Comparison of ENCODE assay signal across 8 mouse cellular contexts in genomic region chr5:33018189-33018560, GRCm38 (mm10). TPM values are rescaled to one million over a fixed set of nuclear protein-coding genes. Genes with fewer than 3 reads are reported as not detected.
DNase-seq lines count a peak whose midpoint lies in the region; ATAC-seq and TF ChIP-seq lines count a peak whose summit lies in the region.

No protein-coding gene starts in this region.

- no peaks in the 10 kb centered on the region for H3K9me3 ChIP-seq in forebrain, embryonic 14.5 days (replicated peaks; ENCODE audit: control insufficient read depth, low read length)
- no peaks in the 10 kb centered on the region for H3K9me3 ChIP-seq in liver, postnatal 0 days (ENCODE audit: low read length)

- H3K27ac ChIP-seq in forebrain, embryonic 14.5 days (ENCODE audit: low read depth, low read length), result peak overlapping the region; percentile 99
- peak overlapping the region; percentile 98 for H3K27ac ChIP-seq in liver, postnatal 0 days (ENCODE audit: low read depth)

- TF ChIP-seq EP300 in liver, postnatal 0 days (IDR thresholded peaks at IDR 0.05; ENCODE audit: low read depth), result no peak

- peak overlapping the region; percentile 91 for H3K9ac ChIP-seq in forebrain, embryonic 14.5 days (ENCODE audit: low read length)
- H3K9ac ChIP-seq in liver, postnatal 0 days (replicated peaks), result peak overlapping the region; percentile 78

- WGBS in forebrain, embryonic 14.5 days, result 6% methylated on average over 15 of the region's 15 CpGs
- 4% methylated on average over 15 of the region's 15 CpGs for WGBS in liver, postnatal 0 days (ENCODE audit: insufficient replicate concordance)

- no peak for TF ChIP-seq CTCF in liver, postnatal 0 days (IDR thresholded peaks at IDR 0.05; ENCODE audit: low read depth)

- no peaks in the 10 kb centered on the region for H3K27me3 ChIP-seq in forebrain, embryonic 14.5 days (replicated peaks; ENCODE audit: control insufficient read depth, insufficient read depth, low read length)
- H3K27me3 ChIP-seq in liver, postnatal 0 days (ENCODE audit: insufficient read depth, low read length), result no peaks in the 10 kb centered on the region

- peak overlapping the region; percentile 81 for H3K4me3 ChIP-seq in forebrain, embryonic 14.5 days (ENCODE audit: low read depth, low read length)
- peak overlapping the region; percentile 91 for H3K4me3 ChIP-seq in liver, postnatal 0 days (ENCODE audit: low read depth, low read length)

- H3K36me3 ChIP-seq in forebrain, embryonic 14.5 days (ENCODE audit: control insufficient read depth, insufficient read depth, low read length), result peaks cover 10% of the 10 kb centered on the region; the same call in 1 of the 2 replicates
- peaks cover 13% of the 10 kb centered on the region for H3K36me3 ChIP-seq in liver, postnatal 0 days (replicated peaks; ENCODE audit: insufficient read depth, low read length)

- peak; percentile 6 for ATAC-seq in frontal cortex, adult (ENCODE audit: low TSS enrichment)
- peak; percentile 19 for ATAC-seq in CD4-positive, CD25-positive, alpha-beta regulatory T cell, adult 4 months
- no peak; the same call in 1 of the 2 replicates for ATAC-seq in forebrain, embryonic 14.5 days
- peak; percentile 22 for ATAC-seq in liver, postnatal 0 days

- DNase-seq in frontal cortex, postnatal 10 days (ENCODE audit: low spot score in 2 of 2), result no peak
- no peak for DNase-seq in forebrain, embryonic 14.5 days (ENCODE audit: low spot score)
- no peak for DNase-seq in liver, postnatal 0 days
- no peak for DNase-seq in urinary bladder, postnatal 25 days (ENCODE audit: low spot score)
- DNase-seq in cerebellum, postnatal 10 days, result no peak
- no peak for DNase-seq in adrenal gland, postnatal 25 days

- peaks cover 20% of the 10 kb centered on the region for H3K4me1 ChIP-seq in forebrain, embryonic 14.5 days (ENCODE audit: control insufficient read depth, insufficient read depth, low read length)
- peaks cover 30% of the 10 kb centered on the region for H3K4me1 ChIP-seq in liver, postnatal 0 days (ENCODE audit: insufficient read depth)

- peak overlapping the region; percentile 88 for H3K4me2 ChIP-seq in forebrain, embryonic 14.5 days (ENCODE audit: low read length)
- H3K4me2 ChIP-seq in liver, postnatal 0 days (ENCODE audit: low read depth, low read length), result peak overlapping the region; percentile 88

RNA-seq across cellular contexts. Expression of gene Ywhah, which starts 0.4 kb away (rescaled TPM):
- 100 to 1,000 TPM; 192 to 194 TPM for polyA plus RNA-seq in CD4-positive, CD25-positive, alpha-beta regulatory T cell, adult 4 months (2017; shearing (Covaris generic))
- polyA plus RNA-seq in forebrain, embryonic 14.5 days (2014; fragmentation: Nextera tagmentation; extraction: Ambion mirVana), result 521 and 612 TPM in 2 replicates
- 125 and 133 TPM in 2 replicates for polyA plus RNA-seq in liver, postnatal 0 days (2015; fragmentation: Nextera tagmentation; extraction: Ambion mirVana)
- total RNA-seq in adrenal gland, postnatal 25 days (2021), result 201 and 209 TPM in 2 replicates
